Mouse (Mus musculus) layer of hippocampus, adult 11-12 months (tissue): Measurements from ENCODE around the gene Rbm28.

Experiments
- DNase-seq: peaks from one replicate; pipeline ENCODE4 v3.0.0; 2022; ENCODE audit warnings: low spot score

Rbm28 gene

DNA sequence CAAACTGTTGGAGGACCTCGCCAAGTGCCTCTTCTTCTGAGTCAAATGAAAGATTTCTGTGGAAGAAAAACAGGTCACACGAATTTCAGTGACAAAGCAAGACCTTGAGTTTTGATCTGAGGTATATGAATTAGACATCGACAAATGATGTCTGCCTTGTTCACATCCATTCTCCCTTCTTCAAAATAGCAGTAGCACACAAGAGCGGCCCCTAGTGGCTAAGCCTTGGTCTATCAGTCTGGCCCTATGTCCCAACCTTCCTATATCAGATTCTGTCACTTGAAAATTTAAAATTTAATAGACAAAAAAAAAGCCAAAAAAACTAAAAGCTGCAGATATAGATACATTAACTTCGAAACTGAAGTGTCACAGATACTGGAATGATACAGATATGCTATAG, 21.2 kb downstream of the Rbm28 start:
- peak; percentile 69 for DNase-seq

DNA sequence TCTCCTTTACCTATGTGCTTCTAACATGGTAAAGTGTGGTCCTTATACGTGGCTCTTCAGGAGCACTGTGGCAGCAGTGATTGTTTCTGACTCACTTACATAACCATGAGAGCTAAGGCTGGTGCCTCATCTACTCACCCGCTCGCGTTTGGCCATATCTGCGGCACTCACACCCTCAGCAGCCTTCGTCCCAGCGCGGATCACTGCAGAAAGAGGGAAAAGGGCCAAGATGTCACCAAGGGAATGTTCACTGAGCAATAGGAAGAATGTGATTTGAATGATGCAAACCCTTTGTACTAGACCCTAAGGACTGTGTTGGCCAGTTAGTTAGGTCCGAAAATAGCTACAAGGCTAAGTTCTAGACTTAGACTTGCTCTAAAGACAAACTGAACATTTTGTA, 27.4 kb downstream of the Rbm28 start:
- no peak for DNase-seq

DNA sequence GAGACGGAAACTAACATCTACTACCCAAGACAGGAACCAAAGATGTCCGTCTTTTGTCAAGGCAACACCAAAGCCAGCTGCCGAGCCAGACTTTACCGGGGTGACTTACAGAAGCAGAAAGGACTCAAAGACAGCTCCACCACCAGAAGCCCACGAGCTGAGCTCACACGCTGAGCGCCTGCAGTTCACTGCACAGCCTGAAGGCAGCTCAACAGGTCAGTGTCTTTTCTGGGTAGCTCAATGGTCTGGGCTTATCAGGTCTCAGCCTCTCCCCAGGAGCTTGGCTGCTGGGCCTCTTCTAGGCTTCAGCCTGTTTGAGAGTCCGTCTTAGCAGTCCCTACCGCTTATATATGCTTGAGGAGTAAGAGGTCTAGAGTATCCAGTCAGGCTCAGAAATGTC, 31.7 kb downstream of the Rbm28 start:
- DNase-seq, result no peak

DNA sequence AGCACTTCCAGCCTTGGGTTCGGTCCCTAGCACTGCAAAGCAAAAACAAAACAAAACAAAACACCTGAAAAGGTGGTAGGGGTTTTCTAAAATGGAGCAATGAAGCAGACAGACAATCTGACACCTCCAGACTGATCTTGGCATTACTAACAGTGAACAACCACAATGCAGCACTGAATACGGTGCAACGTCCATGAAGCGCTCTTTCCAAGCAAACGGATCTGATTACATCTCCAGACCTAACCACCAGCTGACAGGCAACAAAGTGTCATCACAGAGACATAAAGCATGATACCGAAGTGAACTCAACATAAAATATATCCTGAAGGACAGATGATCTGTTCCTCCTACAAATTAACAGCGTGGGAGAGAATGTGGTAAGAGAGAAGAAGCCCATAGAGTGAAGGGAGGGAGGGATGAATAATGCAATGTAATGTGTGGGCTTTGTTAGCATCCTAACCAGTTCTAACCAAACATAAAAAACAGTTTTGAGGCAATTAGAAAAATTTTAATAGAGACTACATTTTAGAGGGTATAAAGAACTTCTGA, 37.9 kb downstream of the Rbm28 start:
- DNase-seq, result no peak

DNA sequence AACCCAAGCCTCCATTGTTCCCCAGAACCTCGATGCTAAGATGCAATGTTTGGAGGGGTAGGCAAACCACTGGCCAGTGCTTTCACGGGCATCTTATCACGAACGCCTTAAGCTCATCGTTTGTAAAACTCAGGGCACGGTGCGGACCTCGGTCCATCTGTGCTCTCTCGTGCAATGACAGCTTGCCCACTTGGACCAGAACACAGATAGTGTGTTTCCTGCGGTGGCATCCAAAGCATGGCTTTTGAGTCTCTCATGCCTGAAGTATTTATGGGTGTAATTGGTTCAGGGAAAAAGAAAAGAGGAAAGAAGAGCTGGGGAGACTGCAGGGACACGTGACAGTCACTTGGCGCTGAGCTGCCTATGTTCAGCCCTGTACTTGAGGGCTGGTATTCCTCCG, 44.8 kb downstream of the Rbm28 start:
- DNase-seq, result no peak

DNA sequence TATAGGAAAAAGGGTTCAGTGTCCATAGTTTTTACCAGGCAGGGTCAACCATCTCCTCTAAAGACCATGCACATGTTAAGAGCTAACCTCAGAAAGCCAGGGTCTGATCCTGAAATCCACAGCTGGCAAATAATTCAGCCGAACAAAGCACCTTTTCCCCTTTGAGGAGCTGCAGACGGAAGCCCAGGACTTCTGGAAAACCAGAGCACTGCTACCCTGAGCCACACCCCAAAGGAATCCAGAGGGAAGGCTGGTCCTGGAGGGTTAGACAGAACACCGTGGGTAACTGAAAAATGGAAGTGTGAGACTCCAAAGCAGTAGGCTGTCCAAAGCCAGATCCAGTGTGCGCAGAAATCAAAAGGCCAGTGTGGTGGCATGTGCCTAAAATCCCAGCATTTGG, 45.8 kb downstream of the Rbm28 start:
- no peak for DNase-seq

DNA sequence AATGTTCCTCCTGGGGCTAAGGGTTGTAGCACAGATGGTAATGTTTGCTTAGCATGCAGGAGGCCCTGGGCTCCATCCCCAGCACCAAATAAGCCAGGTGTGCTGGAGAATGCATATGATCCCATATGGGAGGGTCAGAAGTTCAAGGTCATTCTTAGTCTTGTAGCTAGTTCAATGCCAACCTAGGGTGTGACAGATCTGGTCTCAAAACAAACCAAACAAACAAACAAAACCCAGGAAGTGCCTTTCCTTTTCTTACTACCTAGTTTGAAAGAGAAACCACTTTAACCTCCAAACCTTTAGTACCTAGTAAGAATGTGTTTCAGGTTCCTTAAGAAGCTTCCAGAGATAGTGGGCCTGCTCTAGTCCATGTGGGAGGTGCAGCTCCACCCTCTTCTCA, 46.6 kb downstream of the Rbm28 start:
- DNase-seq, result no peak

DNA sequence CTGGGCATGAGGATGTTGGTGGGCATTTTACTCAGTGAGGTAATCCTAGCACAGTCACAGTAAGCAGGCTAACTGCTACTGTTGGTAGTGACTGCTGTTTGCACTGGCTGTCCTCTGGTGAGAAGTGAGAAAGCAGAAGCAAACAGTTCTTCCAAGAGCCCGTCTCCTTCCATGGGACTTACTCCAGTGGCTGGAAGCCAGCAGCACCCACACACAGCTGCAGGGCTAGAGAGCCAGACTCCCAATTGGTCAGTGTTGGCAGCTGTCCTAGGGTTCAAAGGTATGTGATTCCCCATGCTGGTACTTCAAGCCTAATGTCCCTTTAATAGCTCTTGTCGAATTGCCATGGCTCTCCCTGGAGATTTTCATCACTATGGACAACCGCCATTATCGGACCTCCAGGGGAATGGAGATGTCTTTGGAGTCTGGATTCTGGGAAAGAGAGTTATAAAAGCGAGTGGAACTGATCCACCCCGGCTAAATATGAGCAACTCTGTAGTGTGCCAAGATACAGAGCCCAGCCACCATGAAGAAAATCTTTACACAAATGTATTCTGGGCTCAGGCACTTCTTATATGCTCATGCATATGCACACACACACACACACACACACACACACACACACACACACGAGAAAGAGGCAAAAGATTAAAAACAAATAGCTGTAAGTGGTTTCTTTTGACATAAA, 47.2 kb downstream of the Rbm28 start:
- DNase-seq, result peak; percentile 36

DNA sequence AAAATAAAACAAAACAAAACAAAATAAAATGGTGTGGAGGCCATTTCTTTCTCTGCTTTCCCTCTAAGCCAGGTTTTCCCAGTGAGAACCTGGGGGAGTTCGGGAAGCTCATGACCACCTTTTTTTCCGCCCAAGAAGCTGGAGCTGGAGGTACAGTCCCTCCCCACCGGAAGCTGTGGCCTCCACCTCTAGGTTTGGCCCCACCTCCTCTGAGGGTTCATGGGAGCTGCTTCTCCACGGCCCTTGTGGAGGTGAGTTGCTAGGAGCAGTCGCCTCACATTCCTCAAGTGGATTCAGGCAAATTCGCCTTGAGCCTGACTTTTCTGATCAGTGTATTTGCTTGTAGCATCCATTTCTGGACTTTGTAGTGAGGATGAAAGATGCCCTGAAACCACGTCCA, 49.0 kb downstream of the Rbm28 start:
- DNase-seq, result no peak

DNA sequence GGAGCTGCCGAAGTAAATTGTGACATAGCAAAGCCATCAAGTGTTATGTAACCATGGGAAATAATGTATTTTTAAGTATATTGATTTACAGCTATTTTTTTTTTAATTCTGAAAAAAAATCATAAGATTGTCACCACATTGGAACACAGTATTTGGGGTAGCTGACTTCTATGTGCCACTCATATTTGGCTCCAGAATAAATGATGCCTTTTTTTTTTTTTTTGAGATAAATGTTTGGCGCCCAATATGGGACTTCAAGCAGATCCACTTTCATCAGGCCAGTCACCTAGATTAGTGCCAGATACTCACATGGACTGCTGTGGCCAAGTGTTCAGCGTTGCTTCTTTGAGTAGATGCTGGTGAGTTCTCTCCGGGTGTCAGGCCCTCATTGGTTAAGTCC, 53.3 kb downstream of the Rbm28 start:
- no peak for DNase-seq

DNA sequence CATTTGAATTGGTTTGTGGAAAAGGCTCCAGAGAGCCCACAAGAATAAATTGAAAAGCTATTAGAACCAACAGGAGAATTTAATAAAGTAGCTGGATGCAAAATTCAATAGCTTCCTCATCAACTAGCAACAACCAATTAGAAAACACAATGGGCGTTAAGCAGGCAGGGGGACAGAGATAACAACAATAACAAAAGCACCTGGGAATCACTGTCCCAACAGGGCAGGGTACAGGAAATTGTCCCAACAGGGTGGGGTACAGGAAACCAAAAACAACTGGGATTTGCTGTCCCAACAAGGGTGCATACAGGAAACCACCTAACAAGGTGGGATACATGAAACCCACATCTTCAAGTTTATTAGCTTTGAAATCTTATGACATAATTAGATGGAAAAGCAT, 56.4 kb downstream of the Rbm28 start:
- DNase-seq, result no peak

DNA sequence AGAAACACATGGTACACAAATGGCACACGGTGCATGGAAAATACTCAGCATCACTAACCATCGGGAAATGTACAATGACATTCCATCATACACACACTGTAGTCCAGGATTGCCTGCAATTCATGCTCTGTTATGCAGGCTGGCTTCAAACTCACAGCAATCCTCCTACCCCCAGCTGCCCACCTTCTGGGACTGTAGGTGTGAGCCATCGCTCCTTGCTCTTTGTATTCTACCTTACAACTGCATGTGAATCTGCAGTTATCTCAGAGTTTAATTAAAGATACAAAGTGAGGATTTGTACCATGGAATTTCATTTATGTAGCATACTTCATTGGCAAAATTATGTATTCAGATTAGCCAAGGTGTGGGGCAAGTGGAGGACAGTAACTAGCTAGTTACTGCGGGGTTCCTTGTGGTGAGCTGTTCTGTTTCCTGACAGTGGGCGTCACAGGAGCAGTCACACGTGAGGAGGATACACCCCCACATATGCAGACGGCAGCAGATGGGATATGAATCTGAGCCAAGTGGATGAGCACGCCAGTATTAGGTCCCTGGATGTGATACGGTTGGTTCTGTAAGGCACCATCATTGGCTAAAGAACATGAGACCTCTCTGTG, 63.5 kb downstream of the Rbm28 start:
- peak; percentile 58 for DNase-seq

DNA sequence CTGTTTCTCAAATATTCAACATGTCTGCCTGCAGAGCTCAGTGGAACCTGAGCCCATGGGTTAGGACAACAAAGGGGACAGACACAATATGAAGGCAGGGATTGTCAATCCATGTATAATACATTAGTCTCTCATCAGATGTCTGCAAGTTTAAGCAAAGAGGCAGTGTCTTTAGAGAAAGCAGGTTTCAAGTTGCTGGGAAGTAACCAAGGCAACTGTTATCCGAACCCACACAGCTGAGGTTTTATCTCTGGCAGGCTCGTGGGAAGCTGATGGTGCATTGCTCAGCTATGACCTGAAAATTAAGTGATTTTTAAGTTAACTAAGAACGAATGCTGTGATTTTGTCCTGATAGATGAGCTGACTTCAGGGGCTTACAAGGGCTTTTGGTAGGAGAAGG, 64.4 kb downstream of the Rbm28 start:
- DNase-seq, result peak; percentile 35

DNA sequence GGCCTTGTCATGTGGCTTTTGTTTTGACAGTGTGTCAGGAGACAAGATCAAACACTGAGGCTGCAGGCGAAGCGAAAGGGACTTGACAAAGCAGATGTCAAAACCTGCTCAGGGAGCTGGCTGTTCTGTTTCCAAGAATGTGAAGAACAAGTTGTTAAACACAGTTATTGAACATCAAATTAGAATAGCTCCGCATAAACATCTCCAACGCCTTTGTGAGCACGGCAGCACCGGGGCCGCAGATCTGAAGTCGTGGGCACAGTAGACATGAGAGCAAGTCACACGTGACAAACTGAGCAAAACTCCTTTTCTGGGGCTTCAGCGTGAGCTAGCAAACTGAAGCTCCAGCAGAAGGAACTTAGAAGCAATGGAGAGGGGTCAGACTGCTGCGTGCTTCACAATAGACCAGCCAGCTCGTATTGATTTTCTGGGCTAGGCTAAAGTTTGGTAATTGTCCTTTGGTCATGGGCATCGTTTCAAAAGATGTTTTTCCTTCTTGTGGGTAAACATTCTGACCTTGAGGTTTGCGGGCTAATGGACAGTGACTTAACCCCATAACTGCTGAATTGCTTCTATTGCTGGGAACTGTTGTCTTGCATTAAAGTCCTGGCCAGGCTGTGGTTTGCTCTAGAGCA, 65.2 kb downstream of the Rbm28 start:
- DNase-seq, result peak; percentile 28

DNA sequence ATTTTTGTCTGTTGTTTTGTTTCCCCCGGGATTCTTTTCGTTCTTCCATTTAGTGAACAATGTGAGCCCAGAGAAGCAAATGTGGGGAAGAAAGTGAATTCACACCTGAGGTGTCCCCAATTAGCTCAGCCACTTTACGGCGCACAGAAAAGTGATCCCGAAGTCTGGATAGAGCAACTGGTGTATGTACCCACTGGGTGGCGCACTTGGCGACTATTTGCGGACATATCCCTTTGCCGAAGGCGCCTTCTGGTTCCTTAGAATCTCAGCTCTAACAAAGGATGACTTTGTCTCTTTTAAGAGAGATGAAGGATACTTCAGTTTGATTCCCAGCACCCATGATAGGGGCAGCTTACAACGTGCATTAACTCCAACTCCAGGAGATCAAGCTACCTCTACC, 71.9 kb downstream of the Rbm28 start:
- no peak for DNase-seq

DNA sequence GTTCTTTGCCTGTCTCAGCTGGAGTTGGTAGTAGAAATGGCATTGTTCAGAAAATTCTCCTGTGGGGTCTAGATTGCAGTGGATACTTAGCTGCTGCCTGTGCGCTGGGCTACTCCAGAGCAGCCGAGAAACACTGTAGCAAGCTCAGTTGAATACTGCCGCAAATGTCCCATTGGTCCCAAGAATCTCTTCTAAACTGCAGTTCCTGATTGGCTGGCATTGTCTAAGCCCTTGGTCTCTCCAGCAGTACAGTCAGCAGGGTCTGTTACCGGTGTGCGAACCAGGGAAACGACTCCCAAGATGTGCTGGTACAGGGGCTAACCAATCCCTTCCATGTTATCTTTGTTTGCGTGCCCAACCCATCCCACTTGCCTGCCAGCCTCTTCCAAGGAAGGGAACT, 72.6 kb downstream of the Rbm28 start:
- DNase-seq, result no peak

DNA sequence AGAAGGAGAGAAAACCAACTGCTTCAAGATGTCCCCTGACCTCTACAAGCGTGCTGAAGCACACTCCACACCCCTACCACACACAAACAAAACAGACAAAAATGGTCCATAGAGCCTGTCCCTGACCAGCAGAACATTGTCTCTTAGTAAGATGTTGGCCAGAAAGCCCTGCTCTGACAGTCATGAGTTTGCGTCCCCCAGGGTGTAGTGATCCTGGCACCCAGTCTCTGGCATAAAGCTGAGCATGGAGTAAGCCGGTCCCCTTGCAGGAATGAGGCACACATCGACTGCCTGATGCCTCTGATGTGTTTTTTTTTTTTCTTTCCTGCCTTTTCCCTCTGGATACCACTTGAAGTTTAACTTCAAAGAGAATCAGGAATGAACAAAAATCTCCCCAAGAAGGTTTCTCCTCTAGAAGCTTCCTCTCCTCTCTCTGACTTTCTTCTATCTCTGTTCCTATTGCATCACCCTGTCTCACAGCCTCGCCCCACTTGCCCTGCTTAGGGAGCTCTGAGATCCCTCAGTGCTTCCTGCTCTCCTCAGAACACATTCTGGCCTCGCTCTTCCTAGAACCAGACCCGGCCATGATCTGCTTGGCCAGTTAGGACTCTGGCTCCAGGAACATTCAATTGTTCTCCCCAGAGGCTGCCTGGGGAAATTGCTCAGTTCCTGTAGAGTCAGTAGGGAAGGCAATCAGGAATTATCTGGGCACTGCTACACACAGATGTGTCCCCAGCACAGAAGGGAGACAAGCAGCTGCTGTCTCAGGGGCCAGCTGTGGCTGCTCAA, 76.7 kb downstream of the Rbm28 start:
- no peak for DNase-seq

DNA sequence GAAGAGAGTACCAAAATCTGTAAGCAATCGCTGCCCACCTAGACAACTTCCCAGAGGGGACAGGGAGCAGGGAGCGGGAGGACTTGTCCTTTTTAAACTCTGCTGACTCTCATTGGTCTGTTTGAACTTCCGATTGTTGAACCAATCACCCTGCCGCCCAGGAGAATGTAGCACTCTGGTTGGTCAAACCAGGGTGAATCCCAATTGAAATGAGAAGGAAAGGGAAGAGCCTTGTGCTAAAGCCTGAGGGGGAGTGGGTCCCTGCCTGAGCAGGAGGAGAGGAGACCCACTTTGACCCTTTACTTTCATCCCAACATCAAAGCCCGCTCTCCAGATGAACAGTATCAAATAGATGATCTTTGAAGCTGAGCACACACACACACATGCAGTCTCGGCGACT, 80.4 kb downstream of the Rbm28 start:
- DNase-seq, result no peak

DNA sequence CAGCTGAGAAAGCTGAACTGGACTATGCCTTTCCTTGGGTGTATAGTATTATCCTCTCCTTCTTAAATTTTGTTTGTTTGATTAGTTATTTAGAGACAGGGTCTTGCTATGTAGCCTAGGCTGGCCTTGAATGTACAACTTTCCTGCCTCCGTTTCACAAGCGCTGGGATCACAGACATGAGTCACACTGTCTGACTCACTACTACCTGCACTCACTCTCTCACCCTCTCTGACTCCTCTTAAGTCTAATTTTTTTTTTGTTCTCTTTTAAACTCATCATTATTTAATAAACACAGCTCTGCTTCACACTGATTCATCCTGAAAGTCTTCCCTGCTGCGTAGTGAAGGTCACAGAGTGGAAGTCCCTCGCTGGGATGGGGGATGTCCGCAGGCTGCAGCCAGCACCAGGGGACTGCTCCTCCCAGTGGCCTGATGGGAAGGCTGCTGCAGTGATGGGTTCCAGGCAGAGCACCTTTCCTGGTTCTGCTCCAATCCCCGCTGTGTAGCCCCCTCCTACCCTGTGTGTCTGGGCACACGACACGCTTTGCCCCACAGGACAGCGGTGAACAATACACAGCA, 81.9 kb downstream of the Rbm28 start:
- DNase-seq, result no peak

DNA sequence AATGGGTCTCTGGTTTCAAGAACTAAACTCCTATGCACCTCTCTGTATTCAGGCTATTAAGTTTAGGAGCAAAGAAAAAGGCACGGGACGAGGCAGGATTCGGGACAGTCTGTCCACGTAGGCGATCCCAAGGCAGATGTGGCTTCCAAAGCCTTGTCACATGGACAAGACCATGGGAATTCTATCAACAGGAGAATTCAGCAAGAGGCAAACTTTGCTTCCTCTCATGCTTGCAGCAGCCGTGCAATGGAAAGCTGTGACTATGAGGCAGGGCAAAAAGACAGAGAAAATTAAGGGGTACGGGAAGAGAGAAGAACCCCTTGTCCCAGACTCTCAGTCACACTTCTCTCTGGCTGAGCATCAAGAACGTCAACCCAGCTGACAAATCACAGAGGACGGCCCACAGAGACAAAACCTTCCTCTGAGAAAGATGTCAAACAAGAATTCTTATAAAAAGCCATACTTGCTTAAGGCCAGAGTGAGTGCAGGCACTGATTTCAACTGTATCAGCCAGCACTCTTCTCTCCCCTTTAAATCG, 82.9 kb downstream of the Rbm28 start:
- no peak for DNase-seq

DNA sequence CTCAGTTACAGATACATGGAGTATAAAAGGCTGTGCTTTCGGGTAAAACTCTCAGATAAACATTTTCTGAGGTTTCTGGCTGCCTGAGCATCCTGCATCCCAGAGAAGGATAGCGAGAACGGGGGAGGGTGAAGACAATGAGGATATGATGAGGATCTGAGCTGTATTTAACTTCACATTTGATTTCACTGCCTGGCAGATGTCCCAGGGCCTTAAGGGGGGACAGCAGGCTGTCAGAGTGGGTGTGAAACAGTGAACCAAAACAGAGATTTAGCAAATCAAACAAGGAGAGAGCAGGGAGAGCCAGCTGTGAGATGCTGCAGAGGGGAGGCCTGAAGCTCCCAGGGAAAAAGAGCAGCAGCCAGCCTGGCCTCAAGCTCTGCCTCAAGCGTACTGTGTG, 85.5 kb downstream of the Rbm28 start:
- peak; percentile 71 for DNase-seq

DNA sequence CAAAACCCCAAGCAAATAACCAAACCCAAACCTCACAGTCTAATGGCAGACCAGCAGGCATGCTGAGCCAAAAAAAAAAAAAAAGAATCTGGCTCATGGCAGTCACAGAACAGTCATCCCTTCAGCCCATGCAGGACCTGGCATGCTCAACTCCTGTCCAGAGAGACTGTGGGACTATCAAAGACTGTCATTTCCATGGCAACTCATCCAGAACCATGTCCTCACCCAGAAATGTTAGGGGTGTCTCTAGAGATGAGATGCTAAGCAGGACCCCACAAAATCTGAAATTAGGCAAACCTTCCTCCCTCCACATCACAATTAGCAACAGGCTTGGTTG, 90.7 kb downstream of the Rbm28 start:
- no peak for DNase-seq
